Mouse (Mus musculus): ENCODE data around the gene Zyx. TPM values are rescaled to one million over a fixed set of nuclear protein-coding genes. Genes with fewer than 3 reads are reported as not detected.

Zyx gene
- polyA plus RNA-seq, 1 experiment from 2014 or later, result 203 TPM

GRCm38 (mm10) chr6:42354076-42355019, 4.9 kb downstream of the Zyx start:
- WGBS, result 43% methylated on average over 11 of the region's 11 CpGs
- no peaks in the 10 kb centered on the region for H3K9me3 ChIP-seq (ENCODE audit: control insufficient read depth, low read length)
- peaks cover 67% of the 10 kb centered on the region for H3K4me1 ChIP-seq (replicated peaks; ENCODE audit: control insufficient read depth, insufficient read depth, low read length)
- H3K9ac ChIP-seq (ENCODE audit: low read length), result 0 out of 2 replicates have a peak overlapping the region, but pooled peaks have one; percentile 46
- H3K4me2 ChIP-seq (ENCODE audit: low read depth, low read length), result peak overlapping the region; percentile 89
- peaks cover 32% of the 10 kb centered on the region for H3K36me3 ChIP-seq (ENCODE audit: control insufficient read depth, insufficient read depth, low read length)
- H3K27me3 ChIP-seq (ENCODE audit: control insufficient read depth, insufficient read depth, low read depth, low read length), result no peaks in the 10 kb centered on the region
- H3K4me3 ChIP-seq (ENCODE audit: low read length), result peak overlapping the region; percentile 63
- ATAC-seq (ENCODE audit: low read depth), result no peak
- H3K27ac ChIP-seq (ENCODE audit: low read length), result 0 out of 2 replicates have a peak overlapping the region, but pooled peaks have one; percentile 32

DNA sequence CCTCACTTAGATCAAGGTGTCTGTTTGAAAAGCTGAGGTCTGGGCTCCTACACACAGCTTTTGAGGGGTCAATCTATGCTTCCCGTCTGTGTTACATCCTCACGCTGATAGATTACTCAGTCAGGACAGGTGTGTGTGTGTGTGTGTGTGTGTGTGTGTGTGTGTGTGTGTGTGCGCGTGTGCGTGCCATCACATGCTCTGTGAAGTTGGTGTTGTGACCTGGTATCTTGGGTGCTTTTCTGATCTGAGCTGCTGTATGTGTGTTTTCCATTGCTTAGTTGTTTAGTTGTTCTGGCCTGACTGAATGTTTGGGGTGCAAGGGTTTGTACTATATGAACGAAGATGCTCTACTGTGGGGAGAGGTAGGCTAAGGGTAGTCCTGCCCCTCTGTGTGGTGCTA, 5.9 kb downstream of the Zyx start:
- Histone ChIP-seq H3K4me1 (replicated peaks; ENCODE audit: control insufficient read depth, insufficient read depth, low read length) (peaks cover 70% of the 10 kb centered on the region), H3K4me3 (ENCODE audit: low read length) (no peak overlapping the region), H3K27me3 (ENCODE audit: control insufficient read depth, insufficient read depth, low read depth, low read length) (no peaks in the 10 kb centered on the region), H3K9me3 (ENCODE audit: control insufficient read depth, low read length) (no peaks in the 10 kb centered on the region), H3K9ac (ENCODE audit: low read length) (no peak overlapping the region), H3K27ac (ENCODE audit: low read length) (no peak overlapping the region), H3K4me2 (ENCODE audit: low read depth, low read length) (no peak overlapping the region), H3K36me3 (ENCODE audit: control insufficient read depth, insufficient read depth, low read length) (peaks cover 38% of the 10 kb centered on the region)
- WGBS, result 90% methylated on average over 6 of the region's 6 CpGs
- no peak for ATAC-seq (ENCODE audit: low read depth)

- H3K4me1 ChIP-seq (replicated peaks; ENCODE audit: control insufficient read depth, insufficient read depth, low read length), result peaks cover 68% of the 10 kb centered on the region
- H3K27me3 ChIP-seq (ENCODE audit: control insufficient read depth, insufficient read depth, low read depth, low read length), result no peaks in the 10 kb centered on the region
- H3K4me2 ChIP-seq (ENCODE audit: low read depth, low read length), result no peak overlapping the region
- peaks cover 43% of the 10 kb centered on the region for H3K36me3 ChIP-seq (ENCODE audit: control insufficient read depth, insufficient read depth, low read length)
- WGBS, result 94% methylated on average over 13 of the region's 13 CpGs
- ATAC-seq (ENCODE audit: low read depth), result no peak
- no peak overlapping the region for H3K4me3 ChIP-seq (ENCODE audit: low read length)
- H3K9me3 ChIP-seq (ENCODE audit: control insufficient read depth, low read length), result no peaks in the 10 kb centered on the region
- no peak overlapping the region for H3K9ac ChIP-seq (ENCODE audit: low read length)
- no peak overlapping the region for H3K27ac ChIP-seq (ENCODE audit: low read length)
Observed at GRCm38 (mm10) chr6:42355794-42356600, 6.6 kb downstream of the Zyx start.

DNA sequence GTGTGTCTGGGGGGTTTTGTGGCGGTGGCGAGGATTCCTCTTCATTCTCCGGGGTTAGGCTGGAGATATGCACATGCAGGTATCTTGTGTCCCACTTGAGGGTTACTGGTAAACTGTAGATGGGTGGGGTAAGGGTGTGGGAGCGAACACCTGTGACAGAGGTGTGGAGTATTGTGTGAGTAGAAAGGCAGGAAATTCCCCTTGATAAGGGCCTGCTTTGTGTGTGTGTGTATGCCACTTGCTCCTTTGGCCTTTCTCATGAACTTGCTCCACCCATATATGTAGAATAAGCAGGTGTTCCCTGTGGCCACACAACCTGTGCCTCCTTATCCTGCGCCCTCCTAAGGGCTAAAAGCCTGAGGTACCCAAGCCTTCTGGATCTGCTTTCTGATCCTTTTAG, 7.5 kb downstream of the Zyx start:
- Histone ChIP-seq H3K27ac (ENCODE audit: low read length) (peak overlapping the region; percentile 36; the same call in 1 of the 2 replicates), H3K4me1 (replicated peaks; ENCODE audit: control insufficient read depth, insufficient read depth, low read length) (peaks cover 62% of the 10 kb centered on the region), H3K9me3 (ENCODE audit: control insufficient read depth, low read length) (no peaks in the 10 kb centered on the region), H3K4me2 (ENCODE audit: low read depth, low read length) (no peak overlapping the region), H3K9ac (ENCODE audit: low read length) (no peak overlapping the region), H3K4me3 (ENCODE audit: low read length) (no peak overlapping the region), H3K27me3 (ENCODE audit: control insufficient read depth, insufficient read depth, low read depth, low read length) (no peaks in the 10 kb centered on the region), H3K36me3 (ENCODE audit: control insufficient read depth, insufficient read depth, low read length) (peaks cover 45% of the 10 kb centered on the region)
- no peak for ATAC-seq (ENCODE audit: low read depth)
- 84% methylated on average over 5 of the region's 5 CpGs for WGBS

GRCm38 (mm10) chr6:42357901-42358300, 8.5 kb downstream of the Zyx start:
- Histone ChIP-seq H3K9me3 (ENCODE audit: control insufficient read depth, low read length) (no peaks in the 10 kb centered on the region), H3K4me1 (replicated peaks; ENCODE audit: control insufficient read depth, insufficient read depth, low read length) (peaks cover 60% of the 10 kb centered on the region), H3K4me2 (ENCODE audit: low read depth, low read length) (no peak overlapping the region), H3K27me3 (ENCODE audit: control insufficient read depth, insufficient read depth, low read depth, low read length) (no peaks in the 10 kb centered on the region), H3K27ac (ENCODE audit: low read length) (peak overlapping the region; percentile 45; the same call in 1 of the 2 replicates), H3K9ac (ENCODE audit: low read length) (peak overlapping the region; percentile 24; the same call in 1 of the 2 replicates), H3K4me3 (ENCODE audit: low read length) (no peak overlapping the region), H3K36me3 (ENCODE audit: control insufficient read depth, insufficient read depth, low read length) (peaks cover 45% of the 10 kb centered on the region)
- ATAC-seq (ENCODE audit: low read depth), result no peak
- WGBS, result 31% methylated on average over 6 of the region's 6 CpGs

- Histone ChIP-seq H3K9ac (ENCODE audit: low read length) (no peak overlapping the region), H3K27me3 (ENCODE audit: control insufficient read depth, insufficient read depth, low read depth, low read length) (no peaks in the 10 kb centered on the region), H3K9me3 (ENCODE audit: control insufficient read depth, low read length) (no peaks in the 10 kb centered on the region), H3K4me3 (ENCODE audit: low read length) (no peak overlapping the region), H3K4me2 (ENCODE audit: low read depth, low read length) (no peak overlapping the region), H3K36me3 (ENCODE audit: control insufficient read depth, insufficient read depth, low read length) (peaks cover 45% of the 10 kb centered on the region), H3K27ac (ENCODE audit: low read length) (peak overlapping the region; percentile 48), H3K4me1 (replicated peaks; ENCODE audit: control insufficient read depth, insufficient read depth, low read length) (peaks cover 50% of the 10 kb centered on the region)
- no peak for ATAC-seq (ENCODE audit: low read depth)
- 71% methylated on average over 12 of the region's 12 CpGs for WGBS
Observed at GRCm38 (mm10) chr6:42358901-42359300, 9.5 kb downstream of the Zyx start.

- H3K9me3 ChIP-seq (ENCODE audit: control insufficient read depth, low read length), result no peaks in the 10 kb centered on the region
- peaks cover 43% of the 10 kb centered on the region for H3K4me1 ChIP-seq (replicated peaks; ENCODE audit: control insufficient read depth, insufficient read depth, low read length)
- no peaks in the 10 kb centered on the region for H3K27me3 ChIP-seq (ENCODE audit: control insufficient read depth, insufficient read depth, low read depth, low read length)
- H3K4me2 ChIP-seq (ENCODE audit: low read depth, low read length), result no peak overlapping the region
- peaks cover 45% of the 10 kb centered on the region for H3K36me3 ChIP-seq (ENCODE audit: control insufficient read depth, insufficient read depth, low read length)
- WGBS, result 47% methylated on average over 9 of the region's 9 CpGs
- H3K4me3 ChIP-seq (ENCODE audit: low read length), result no peak overlapping the region
- peak overlapping the region; percentile 60 for H3K27ac ChIP-seq (ENCODE audit: low read length)
- no peak overlapping the region for H3K9ac ChIP-seq (ENCODE audit: low read length)
- ATAC-seq (ENCODE audit: low read depth), result no peak
Observed at GRCm38 (mm10) chr6:42359364-42360147, 10.1 kb downstream of the Zyx start.

DNA sequence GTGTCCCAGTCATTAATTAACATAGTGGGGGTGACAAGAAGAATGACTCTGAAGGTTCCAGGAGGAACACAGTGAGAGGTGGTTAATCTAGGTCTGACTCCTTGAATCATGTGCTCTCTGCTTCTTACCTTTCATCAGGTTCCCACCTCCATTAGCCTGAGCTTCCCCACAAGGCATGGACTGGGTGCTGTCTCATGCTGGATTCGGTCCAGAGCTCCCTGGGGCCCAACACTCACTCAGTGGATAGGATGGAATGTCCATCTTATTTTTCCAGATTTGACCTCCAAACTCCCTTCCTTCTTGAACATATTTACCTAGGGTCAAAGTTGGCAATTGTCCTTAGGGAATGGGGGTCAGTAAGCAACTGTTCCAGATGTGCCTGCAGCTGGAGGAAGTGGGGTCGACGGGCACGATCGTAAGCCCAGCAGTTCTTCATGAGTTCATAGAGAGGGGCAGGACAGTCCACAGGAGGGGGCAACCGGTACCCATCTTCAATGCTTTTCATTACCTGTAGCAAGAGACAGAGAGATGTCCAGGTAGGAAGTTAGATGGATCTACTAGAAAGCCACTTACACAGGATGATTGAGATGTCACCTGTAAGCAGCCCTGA, 10.9 kb downstream of the Zyx start:
- Histone ChIP-seq H3K4me3 (ENCODE audit: low read length) (no peak overlapping the region), H3K4me2 (ENCODE audit: low read depth, low read length) (no peak overlapping the region), H3K9me3 (ENCODE audit: control insufficient read depth, low read length) (no peaks in the 10 kb centered on the region), H3K36me3 (ENCODE audit: control insufficient read depth, insufficient read depth, low read length) (peaks cover 45% of the 10 kb centered on the region), H3K4me1 (replicated peaks; ENCODE audit: control insufficient read depth, insufficient read depth, low read length) (peaks cover 38% of the 10 kb centered on the region), H3K27me3 (ENCODE audit: control insufficient read depth, insufficient read depth, low read depth, low read length) (no peaks in the 10 kb centered on the region), H3K27ac (ENCODE audit: low read length) (no peak overlapping the region), H3K9ac (ENCODE audit: low read length) (no peak overlapping the region)
- 80% methylated on average over 6 of the region's 6 CpGs for WGBS
- ATAC-seq (ENCODE audit: low read depth), result no peak
